Mouse (Mus musculus): Measurements from ENCODE around the gene Tst. TPM values are rescaled to one million over a fixed set of nuclear protein-coding genes. Genes with fewer than 3 reads are reported as not detected.

Tst gene
- polyA plus RNA-seq, 1 experiment from 2014 or later: 20.3 TPM

Other genes starting within 250 kb of the Tst start
- gene Ift27, start 231.8 kb downstream of the Tst start, polyA plus RNA-seq (2014; fragmentation: Nextera tagmentation; extraction: Ambion mirVana): 103 and 105 TPM in 2 replicates
- gene Pvalb, start 199.5 kb downstream of the Tst start, polyA plus RNA-seq (2014; fragmentation: Nextera tagmentation; extraction: Ambion mirVana): 0.56 and 5.2 TPM in 2 replicates
- gene Ncf4, start 161.1 kb downstream of the Tst start, polyA plus RNA-seq (2014; fragmentation: Nextera tagmentation; extraction: Ambion mirVana): 1.5 TPM in 2 replicates
- gene Csf2rb2, start 100.2 kb downstream of the Tst start, polyA plus RNA-seq (2014; fragmentation: Nextera tagmentation; extraction: Ambion mirVana): 0.09 and 0.11 TPM in 2 replicates
- gene Csf2rb, start 80.2 kb downstream of the Tst start, polyA plus RNA-seq (2014; fragmentation: Nextera tagmentation; extraction: Ambion mirVana): 0.53 and 0.56 TPM in 2 replicates
- not detected in 2 replicates for gene Tex33, start 10.0 kb downstream of the Tst start, polyA plus RNA-seq (2014; fragmentation: Nextera tagmentation; extraction: Ambion mirVana)
- gene Mpst, start 509 bp upstream of the Tst start, polyA plus RNA-seq (2014; fragmentation: Nextera tagmentation; extraction: Ambion mirVana): 3.7 and 4.2 TPM in 2 replicates
- 141 and 157 TPM in 2 replicates for gene Kctd17, start 22.7 kb upstream of the Tst start, polyA plus RNA-seq (2014; fragmentation: Nextera tagmentation; extraction: Ambion mirVana)
- gene Tmprss6, start 62.7 kb upstream of the Tst start, polyA plus RNA-seq (2014; fragmentation: Nextera tagmentation; extraction: Ambion mirVana): 0.78 TPM in 1 of 2 replicates, not detected in the other
- gene Il2rb, start 89.4 kb upstream of the Tst start, polyA plus RNA-seq (2014; fragmentation: Nextera tagmentation; extraction: Ambion mirVana): 0.11 and 0.24 TPM in 2 replicates
- 6.0 and 8.5 TPM in 2 replicates for gene C1qtnf6, start 125.5 kb upstream of the Tst start, polyA plus RNA-seq (2014; fragmentation: Nextera tagmentation; extraction: Ambion mirVana)
- 0.14 and 0.67 TPM in 2 replicates for gene Sstr3, start 138.8 kb upstream of the Tst start, polyA plus RNA-seq (2014; fragmentation: Nextera tagmentation; extraction: Ambion mirVana)
- 6.9 and 9.0 TPM in 2 replicates for gene Rac2, start 166.9 kb upstream of the Tst start, polyA plus RNA-seq (2014; fragmentation: Nextera tagmentation; extraction: Ambion mirVana)
- 2.0 and 3.7 TPM in 2 replicates for gene Cyth4, start 191.1 kb upstream of the Tst start, polyA plus RNA-seq (2014; fragmentation: Nextera tagmentation; extraction: Ambion mirVana)